In the genomic region with DNA sequence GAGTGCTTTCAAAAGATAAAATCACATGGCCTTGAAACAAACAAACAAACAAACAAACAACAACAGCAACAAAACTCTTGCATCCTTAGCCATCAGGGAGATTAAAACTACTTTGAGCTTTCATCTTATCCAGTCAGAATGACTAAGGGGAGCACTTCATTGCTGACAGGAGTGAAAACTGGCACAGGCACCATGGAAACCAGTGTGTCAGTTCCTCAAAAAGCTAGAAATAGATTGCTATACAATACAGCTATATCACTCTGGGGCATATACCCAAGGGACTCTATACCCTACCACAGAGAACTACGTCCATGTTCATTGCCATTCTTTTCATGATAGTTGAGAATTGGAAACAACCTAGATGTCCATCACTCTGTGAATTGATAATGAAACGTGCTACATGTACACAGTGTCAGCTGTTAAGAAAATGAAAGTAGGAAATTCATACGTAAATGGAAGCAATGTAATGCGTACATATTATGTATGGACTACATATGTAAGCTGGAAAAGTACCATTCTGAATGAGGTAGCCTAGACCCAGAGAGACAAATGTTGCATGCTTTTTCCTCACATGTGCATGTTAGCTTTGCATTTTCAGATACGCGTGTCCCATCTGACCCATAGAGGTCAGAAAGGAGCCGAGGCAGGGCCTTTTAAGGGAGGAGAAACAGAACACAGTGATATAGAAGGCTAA, we compare ENCODE assay signal across 13 mouse cellular contexts. TPM values are rescaled to one million over a fixed set of nuclear protein-coding genes. Genes with fewer than 3 reads are reported as not detected.
DNase-seq lines count a peak whose midpoint lies in the region; ATAC-seq and TF ChIP-seq lines count a peak whose summit lies in the region.
"Had no signal": no experiment of that assay in that cellular context is flagged by ENCODE, and none has a peak within 500 bp of the region (broad histone marks: within the 10 kb centered on the region; RNA-seq: fewer than 3 reads in every experiment).

No protein-coding gene starts in this region.

- DNase-seq in forebrain, embryonic 14.5 days (ENCODE audit: low spot score) = no peak
- no peak for DNase-seq in liver, postnatal 0 days
- no peak for DNase-seq in liver, embryonic 11.5 days (ENCODE audit: low spot score)
- DNase-seq in heart, adult 8-10 months (ENCODE audit: low spot score) = no peak
- DNase-seq in liver = no peak

- ATAC-seq in forebrain, embryonic 14.5 days = 0 out of 2 replicates have a peak, but pooled peaks have one; percentile 10
- no peak for ATAC-seq in forebrain, embryonic 15.5 days (replicated peaks)
- ATAC-seq in liver, postnatal 0 days = peak; percentile 23; the same call in 1 of the 2 replicates
- ATAC-seq in liver, embryonic 11.5 days (replicated peaks; ENCODE audit: low FRiP score) = no peak
- peak; percentile 17; the same call in 1 of the 2 replicates for ATAC-seq in megakaryocyte-erythroid progenitor cell, adult 5-6 weeks (replicated peaks; ENCODE audit: low FRiP score, low TSS enrichment, poor library complexity, severe bottlenecking)
- ATAC-seq: forebrain, embryonic 13.5 days had no signal

- no peak overlapping the region for H3K9ac ChIP-seq in forebrain, embryonic 14.5 days (ENCODE audit: low read length)
- H3K9ac ChIP-seq in forebrain, embryonic 15.5 days (replicated peaks) = no peak overlapping the region
- H3K9ac ChIP-seq in liver, postnatal 0 days (replicated peaks) = no peak overlapping the region
- no peak overlapping the region for H3K9ac ChIP-seq in liver, embryonic 11.5 days (ENCODE audit: low read depth, low read length)
- H3K9ac ChIP-seq: embryonic facial prominence, embryonic 12.5 days; forebrain, embryonic 13.5 days; heart, embryonic 15.5 days; hindbrain, embryonic 14.5 days; limb, embryonic 13.5 days had no signal

- no peaks in the 10 kb centered on the region for H3K27me3 ChIP-seq in forebrain, embryonic 14.5 days (replicated peaks; ENCODE audit: control insufficient read depth, insufficient read depth, low read length)
- H3K27me3 ChIP-seq in forebrain, embryonic 15.5 days = no peaks in the 10 kb centered on the region
- H3K27me3 ChIP-seq in liver, postnatal 0 days (ENCODE audit: insufficient read depth, low read length) = no peaks in the 10 kb centered on the region
- H3K27me3 ChIP-seq in liver, embryonic 11.5 days (replicated peaks; ENCODE audit: control insufficient read depth, insufficient read depth, low read length) = no peaks in the 10 kb centered on the region
- H3K27me3 ChIP-seq: embryonic facial prominence, embryonic 12.5 days; forebrain, embryonic 13.5 days; heart, embryonic 15.5 days; limb, embryonic 13.5 days had no signal

- WGBS in forebrain, embryonic 14.5 days = 82% methylated on average over 7 of the region's 7 CpGs
- 82% methylated on average over 7 of the region's 7 CpGs for WGBS in forebrain, embryonic 15.5 days
- WGBS in liver, postnatal 0 days (ENCODE audit: insufficient replicate concordance) = 61% methylated on average over 7 of the region's 7 CpGs
- 75% methylated on average over 7 of the region's 7 CpGs for WGBS in liver, embryonic 11.5 days

- TF ChIP-seq POLR2A in bone marrow macrophage, adult 2 months (IDR thresholded peaks at IDR 0.05; ENCODE audit: borderline replicate concordance, low read depth, low read length) = no peak

- no peak for TF ChIP-seq EP300 in liver, postnatal 0 days (IDR thresholded peaks at IDR 0.05; ENCODE audit: low read depth)

- peaks cover 2% of the 10 kb centered on the region; the same call in 1 of the 2 replicates for H3K4me1 ChIP-seq in forebrain, embryonic 14.5 days (ENCODE audit: control insufficient read depth, insufficient read depth, low read length)
- no peaks in the 10 kb centered on the region for H3K4me1 ChIP-seq in forebrain, embryonic 15.5 days
- H3K4me1 ChIP-seq in liver, postnatal 0 days (ENCODE audit: insufficient read depth) = peaks cover 4% of the 10 kb centered on the region
- peaks cover 4% of the 10 kb centered on the region; the same call in 1 of the 2 replicates for H3K4me1 ChIP-seq in liver, embryonic 11.5 days (replicated peaks; ENCODE audit: control insufficient read depth, insufficient read depth, low read length)
- H3K4me1 ChIP-seq in bone marrow macrophage, adult 2 months (ENCODE audit: control insufficient read depth, insufficient read depth, low read length) = peaks cover 52% of the 10 kb centered on the region
- H3K4me1 ChIP-seq: heart, embryonic 15.5 days had no signal

- no peak overlapping the region for H3K4me2 ChIP-seq in forebrain, embryonic 14.5 days (ENCODE audit: low read length)
- H3K4me2 ChIP-seq in forebrain, embryonic 15.5 days (replicated peaks) = no peak overlapping the region
- no peak overlapping the region for H3K4me2 ChIP-seq in liver, postnatal 0 days (ENCODE audit: low read depth, low read length)
- no peak overlapping the region for H3K4me2 ChIP-seq in liver, embryonic 11.5 days
- H3K4me2 ChIP-seq: embryonic facial prominence, embryonic 12.5 days; forebrain, embryonic 13.5 days; heart, embryonic 15.5 days; hindbrain, embryonic 14.5 days; limb, embryonic 13.5 days had no signal

- TF ChIP-seq CTCF in liver, postnatal 0 days (IDR thresholded peaks at IDR 0.05; ENCODE audit: low read depth) = no peak
- no peak for TF ChIP-seq CTCF in bone marrow macrophage, adult 2 months (IDR thresholded peaks at IDR 0.05; ENCODE audit: low read depth, low read length)

- H3K9me3 ChIP-seq in forebrain, embryonic 14.5 days (replicated peaks; ENCODE audit: control insufficient read depth, low read length) = no peaks in the 10 kb centered on the region
- H3K9me3 ChIP-seq in forebrain, embryonic 15.5 days = no peaks in the 10 kb centered on the region
- H3K9me3 ChIP-seq in liver, postnatal 0 days (ENCODE audit: low read length) = no peaks in the 10 kb centered on the region
- H3K9me3 ChIP-seq in liver, embryonic 11.5 days (ENCODE audit: control insufficient read depth, low read length) = no peaks in the 10 kb centered on the region
- H3K9me3 ChIP-seq: embryonic facial prominence, embryonic 12.5 days; forebrain, embryonic 13.5 days; heart, embryonic 15.5 days; limb, embryonic 13.5 days had no signal

- H3K27ac ChIP-seq in forebrain, embryonic 14.5 days (ENCODE audit: low read depth, low read length) = no peak overlapping the region
- no peak overlapping the region for H3K27ac ChIP-seq in forebrain, embryonic 15.5 days (replicated peaks)
- no peak overlapping the region for H3K27ac ChIP-seq in liver, postnatal 0 days (ENCODE audit: low read depth)
- H3K27ac ChIP-seq in liver, embryonic 11.5 days (ENCODE audit: low read depth, low read length) = no peak overlapping the region
- peak overlapping the region; percentile 84 for H3K27ac ChIP-seq in bone marrow macrophage, adult 2 months (ENCODE audit: insufficient read depth, low read depth, low read length)
- H3K27ac ChIP-seq: embryonic facial prominence, embryonic 12.5 days; forebrain, embryonic 13.5 days; heart, embryonic 15.5 days; hindbrain, embryonic 14.5 days; limb, embryonic 13.5 days had no signal

- H3K4me3 ChIP-seq in forebrain, embryonic 14.5 days (ENCODE audit: low read depth, low read length) = no peak overlapping the region
- no peak overlapping the region for H3K4me3 ChIP-seq in forebrain, embryonic 15.5 days
- no peak overlapping the region for H3K4me3 ChIP-seq in liver, postnatal 0 days (ENCODE audit: low read depth, low read length)
- no peak overlapping the region for H3K4me3 ChIP-seq in liver, embryonic 11.5 days (ENCODE audit: low read depth, low read length)
- H3K4me3 ChIP-seq in bone marrow macrophage, adult 2 months (ENCODE audit: insufficient read depth, low read length) = peak overlapping the region; percentile 38
- H3K4me3 ChIP-seq: embryonic facial prominence, embryonic 12.5 days; forebrain, embryonic 13.5 days; heart, embryonic 15.5 days; limb, embryonic 13.5 days had no signal

- no peaks in the 10 kb centered on the region for H3K36me3 ChIP-seq in forebrain, embryonic 14.5 days (ENCODE audit: control insufficient read depth, insufficient read depth, low read length)
- no peaks in the 10 kb centered on the region for H3K36me3 ChIP-seq in forebrain, embryonic 15.5 days
- no peaks in the 10 kb centered on the region for H3K36me3 ChIP-seq in liver, postnatal 0 days (replicated peaks; ENCODE audit: insufficient read depth, low read length)
- H3K36me3 ChIP-seq in liver, embryonic 11.5 days (ENCODE audit: control insufficient read depth, insufficient read depth, low read length) = no peaks in the 10 kb centered on the region
- H3K36me3 ChIP-seq: embryonic facial prominence, embryonic 12.5 days; heart, embryonic 15.5 days; limb, embryonic 13.5 days had no signal

RNA-seq across cellular contexts. Expression of a gene that starts 11.5 kb away (rescaled TPM):
- 4.9 and 7.2 TPM in 2 replicates for polyA plus RNA-seq in forebrain, embryonic 14.5 days (2014; fragmentation: Nextera tagmentation; extraction: Ambion mirVana)
- polyA plus RNA-seq in forebrain, embryonic 15.5 days (2015; fragmentation: Nextera tagmentation; extraction: Ambion mirVana) = 6.0 and 6.7 TPM in 2 replicates
- polyA plus RNA-seq in liver, postnatal 0 days (2015; fragmentation: Nextera tagmentation; extraction: Ambion mirVana) = 2.4 and 2.7 TPM in 2 replicates
- 24.3 and 25.7 TPM in 2 replicates for polyA plus RNA-seq in liver, embryonic 11.5 days (2014; fragmentation: Nextera tagmentation; extraction: Ambion mirVana)
- 2.9 and 4.3 TPM in 2 replicates for polyA plus RNA-seq in bone marrow macrophage, adult 2 months (2012; ENCODE audit: insufficient read depth, insufficient read length, missing spikeins)
- total RNA-seq in megakaryocyte-erythroid progenitor cell, adult 5-6 weeks (2014; fragmentation: Nextera tagmentation) = 1.4 and 12.9 TPM in 2 replicates
- total RNA-seq in megakaryocyte-erythroid progenitor cell, adult 5-6 weeks (2017) = 0.65 and 2.5 TPM in 2 replicates
- total RNA-seq in heart, adult 8-10 months (2022) = 10 to 100 TPM; 57.4 to 71.1 (median 64.1) TPM

RNA-seq across cellular contexts. Expression of a gene that starts 19.6 kb away (rescaled TPM):
- 39.3 and 44.8 TPM in 2 replicates for polyA plus RNA-seq in forebrain, embryonic 14.5 days (2014; fragmentation: Nextera tagmentation; extraction: Ambion mirVana)
- 42.8 TPM in 2 replicates for polyA plus RNA-seq in forebrain, embryonic 15.5 days (2015; fragmentation: Nextera tagmentation; extraction: Ambion mirVana)
- polyA plus RNA-seq in liver, postnatal 0 days (2015; fragmentation: Nextera tagmentation; extraction: Ambion mirVana) = 4.0 TPM in 2 replicates
- 13.1 and 13.2 TPM in 2 replicates for polyA plus RNA-seq in liver, embryonic 11.5 days (2014; fragmentation: Nextera tagmentation; extraction: Ambion mirVana)
- 69.0 and 75.4 TPM in 2 replicates for polyA plus RNA-seq in bone marrow macrophage, adult 2 months (2012; ENCODE audit: insufficient read depth, insufficient read length, missing spikeins)
- not detected in 2 replicates for total RNA-seq in megakaryocyte-erythroid progenitor cell, adult 5-6 weeks (2014; fragmentation: Nextera tagmentation)
- total RNA-seq in megakaryocyte-erythroid progenitor cell, adult 5-6 weeks (2017) = 0.69 TPM in 1 of 2 replicates, not detected in the other
- 10 to 100 TPM; 29.1 to 39.9 (median 35.2) TPM for total RNA-seq in heart, adult 8-10 months (2022)

Comparison
In these comparisons a context has a peak if more than half of its experiments do, and no peak if none do; other contexts are left out.
1. ATAC-seq: peak in forebrain, embryonic 14.5 days (single experiment), liver, postnatal 0 days (single experiment) and megakaryocyte-erythroid progenitor cell, adult 5-6 weeks (single experiment); none in forebrain, embryonic 15.5 days (single experiment) and liver, embryonic 11.5 days (single experiment).